Mouse (Mus musculus) liver, embryonic 11.5 days (tissue): ENCODE results near the gene Grin2c. TPM values are rescaled to one million over a fixed set of nuclear protein-coding genes. Genes with fewer than 3 reads are reported as not detected.

Experiments used
- ATAC-seq: fragments of 200-750 bp; cut with Nextera tagmentation; replicated peaks from 2 replicates; pipeline ENCODE4 v1.8.0; 2017; ENCODE audit warnings: moderate number of reproducible peaks, mild to moderate bottlenecking, moderate TSS enrichment, moderate library complexity; ENCODE audit not compliant: low FRiP score
- DNase-seq: peaks from one replicate; pipeline ENCODE4 v3.0.0-alpha.2; 2017; ENCODE audit warnings: low spot score
- H3K27ac ChIP-seq: fragments of 300-500 bp; sonication (generic); 2 replicates; pipeline ENCODE4 v1.5.1; 2014; ENCODE audit warnings: mild to moderate bottlenecking, low read depth, low read length, control low read depth
- H3K27me3 ChIP-seq: fragments of 300-500 bp; sonication (generic); replicated peaks from 2 replicates; pipeline ENCODE4 v1.6.1; 2014; ENCODE audit warnings: low read length, mixed read lengths; ENCODE audit not compliant: control insufficient read depth, insufficient read depth
- H3K36me3 ChIP-seq: fragments of 300-500 bp; sonication (generic); 2 replicates; pipeline ENCODE4 v1.6.1; 2014; ENCODE audit warnings: mild to moderate bottlenecking, low read length, moderate library complexity, mixed read lengths; ENCODE audit not compliant: control insufficient read depth, insufficient read depth
- H3K4me1 ChIP-seq: fragments of 300-500 bp; sonication (generic); replicated peaks from 2 replicates; pipeline ENCODE4 v1.6.1; 2014; ENCODE audit warnings: low read length, mixed read lengths; ENCODE audit not compliant: control insufficient read depth, insufficient read depth
- H3K4me2 ChIP-seq: fragments of 300-500 bp; sonication (generic); 2 replicates; pipeline ENCODE4 v1.6.1; 2014; ENCODE audit warnings: mild to moderate bottlenecking, control low read depth, moderate library complexity
- H3K4me3 ChIP-seq: fragments of 300-500 bp; sonication (generic); 2 replicates; pipeline ENCODE4 v1.5.1; 2014; ENCODE audit warnings: low read depth, low read length, control low read depth
- H3K9ac ChIP-seq: fragments of 300-500 bp; sonication (generic); 2 replicates; pipeline ENCODE4 v1.6.1; 2014; ENCODE audit warnings: low read depth, low read length, control low read depth
- H3K9me3 ChIP-seq: fragments of 300-500 bp; sonication (generic); 2 replicates; pipeline ENCODE4 v1.6.1; 2016; ENCODE audit warnings: low read length, inconsistent platforms, mixed read lengths; ENCODE audit not compliant: control insufficient read depth
- WGBS: fragments of 180-500 bp; shearing (Covaris S2); extraction: QIAGEN DNeasy Blood & Tissue Kit; methylation state at CpG from one replicate; pipeline ENCODE4 v1.1.7; 2014; 5-methylcytosine and 5-hydroxymethylcytosine counted together
- polyA plus RNA-seq: library from polyadenylated mRNA; unstranded; fragments of >200 nt; fragmentation: Nextera tagmentation; extraction: Ambion mirVana; gene quantifications from 2 replicates; pipeline ENCODE4 v1.2.1, GENCODE M21; 2014

The Grin2c gene
- polyA plus RNA-seq, 1 experiment from 2014 or later, result 0.89 TPM

- H3K9me3 ChIP-seq, result no peaks in the 10 kb centered on the region
- H3K27ac ChIP-seq, result peak overlapping the region; percentile 8; the same call in 1 of the 2 replicates
- no peaks in the 10 kb centered on the region; the same call in 1 of the 2 replicates for H3K27me3 ChIP-seq
- no peaks in the 10 kb centered on the region for H3K36me3 ChIP-seq
- no peak for ATAC-seq
- no peak overlapping the region for H3K4me3 ChIP-seq
- H3K9ac ChIP-seq, result no peak overlapping the region
- H3K4me1 ChIP-seq, result peaks cover 50% of the 10 kb centered on the region
- no peak overlapping the region for H3K4me2 ChIP-seq
- WGBS, result 46% methylated on average over 14 of the region's 14 CpGs
- DNase-seq, result no peak
Observed at GRCm38 (mm10) chr11:115226811-115227491, 40.1 kb downstream of the Grin2c start.

DNA sequence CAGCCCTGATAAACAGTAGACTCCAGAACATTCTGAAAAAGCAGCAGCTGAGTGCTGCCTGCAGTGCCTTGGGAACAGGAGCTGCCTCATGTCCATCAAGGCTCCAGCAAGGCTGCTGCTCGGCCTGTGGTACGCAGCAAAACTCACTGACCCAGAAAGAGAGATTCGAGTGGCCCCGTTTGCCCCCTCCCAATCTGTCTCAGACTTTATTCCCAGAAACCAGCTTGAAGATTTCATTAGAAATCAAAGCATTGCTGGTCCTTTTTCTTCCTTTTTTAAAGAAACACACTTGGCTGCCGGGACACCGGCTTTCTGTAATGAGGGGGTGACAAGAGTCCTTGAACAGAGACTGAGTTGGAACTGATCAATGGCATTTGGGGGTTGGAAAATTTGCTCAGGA lies 41.7 kb downstream of the Grin2c start:
- Histone ChIP-seq H3K4me2 (no peak overlapping the region), H3K4me1 (peaks cover 40% of the 10 kb centered on the region), H3K4me3 (no peak overlapping the region), H3K27me3 (no peaks in the 10 kb centered on the region; the same call in 1 of the 2 replicates), H3K9me3 (no peaks in the 10 kb centered on the region), H3K27ac (no peak overlapping the region), H3K9ac (no peak overlapping the region), H3K36me3 (no peaks in the 10 kb centered on the region)
- DNase-seq (no peak), ATAC-seq (no peak)
- 85% methylated on average over 6 of the region's 6 CpGs for WGBS

GRCm38 (mm10) chr11:115224889-115225288 lies 42.2 kb downstream of the Grin2c start:
- Histone ChIP-seq H3K4me1 (peaks cover 41% of the 10 kb centered on the region), H3K27ac (no peak overlapping the region), H3K4me3 (no peak overlapping the region), H3K9me3 (no peaks in the 10 kb centered on the region), H3K36me3 (no peaks in the 10 kb centered on the region), H3K4me2 (no peak overlapping the region), H3K9ac (no peak overlapping the region), H3K27me3 (no peaks in the 10 kb centered on the region; the same call in 1 of the 2 replicates)
- WGBS, result 44% methylated on average over 8 of the region's 8 CpGs
- ATAC-seq (no peak), DNase-seq (peak; percentile 71)

GRCm38 (mm10) chr11:115223877-115224276 lies 43.2 kb downstream of the Grin2c start:
- no peak overlapping the region for H3K4me3 ChIP-seq
- 45% methylated on average over 6 of the region's 6 CpGs for WGBS
- no peak overlapping the region for H3K4me2 ChIP-seq
- H3K27me3 ChIP-seq, result no peaks in the 10 kb centered on the region; the same call in 1 of the 2 replicates
- no peaks in the 10 kb centered on the region for H3K36me3 ChIP-seq
- H3K9me3 ChIP-seq, result no peaks in the 10 kb centered on the region
- H3K27ac ChIP-seq, result no peak overlapping the region
- ATAC-seq, result no peak
- DNase-seq, result no peak
- peaks cover 44% of the 10 kb centered on the region for H3K4me1 ChIP-seq
- no peak overlapping the region for H3K9ac ChIP-seq

DNA sequence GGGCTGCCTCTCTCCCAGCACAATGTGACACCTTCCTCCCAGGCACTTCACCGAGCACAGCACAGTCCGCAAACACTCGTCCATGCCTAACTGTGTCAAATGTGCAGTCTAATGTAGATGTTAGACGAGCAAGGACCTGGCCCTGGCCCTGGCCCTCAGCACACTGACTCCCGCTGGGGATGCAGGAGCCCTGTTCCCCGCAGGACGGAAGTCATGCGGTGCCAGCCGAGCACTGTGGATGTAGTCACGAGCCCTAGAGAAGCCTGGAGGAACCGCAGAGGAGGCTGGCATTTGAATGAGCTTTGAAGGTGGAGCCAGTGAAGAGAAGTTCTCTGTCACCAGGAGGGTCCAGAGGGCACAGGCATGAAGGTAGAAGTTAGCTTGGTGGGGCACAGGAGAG lies 43.6 kb downstream of the Grin2c start:
- WGBS, result 64% methylated on average over 11 of the region's 11 CpGs
- no peak overlapping the region for H3K27ac ChIP-seq
- H3K27me3 ChIP-seq, result no peaks in the 10 kb centered on the region; the same call in 1 of the 2 replicates
- H3K9me3 ChIP-seq, result no peaks in the 10 kb centered on the region
- no peak overlapping the region for H3K4me2 ChIP-seq
- H3K4me1 ChIP-seq, result peaks cover 46% of the 10 kb centered on the region
- DNase-seq (no peak), ATAC-seq (no peak)
- H3K4me3 ChIP-seq, result no peak overlapping the region
- no peaks in the 10 kb centered on the region for H3K36me3 ChIP-seq
- no peak overlapping the region for H3K9ac ChIP-seq

GRCm38 (mm10) chr11:115222570-115222969 lies 44.5 kb downstream of the Grin2c start:
- H3K9me3 ChIP-seq, result no peaks in the 10 kb centered on the region
- no peak overlapping the region for H3K4me2 ChIP-seq
- no peak overlapping the region for H3K4me3 ChIP-seq
- DNase-seq (no peak), ATAC-seq (no peak)
- WGBS, result 44% methylated on average over 5 of the region's 5 CpGs
- H3K36me3 ChIP-seq, result no peaks in the 10 kb centered on the region
- peaks cover 46% of the 10 kb centered on the region for H3K4me1 ChIP-seq
- H3K9ac ChIP-seq, result no peak overlapping the region
- no peak overlapping the region for H3K27ac ChIP-seq
- H3K27me3 ChIP-seq, result no peaks in the 10 kb centered on the region

DNA sequence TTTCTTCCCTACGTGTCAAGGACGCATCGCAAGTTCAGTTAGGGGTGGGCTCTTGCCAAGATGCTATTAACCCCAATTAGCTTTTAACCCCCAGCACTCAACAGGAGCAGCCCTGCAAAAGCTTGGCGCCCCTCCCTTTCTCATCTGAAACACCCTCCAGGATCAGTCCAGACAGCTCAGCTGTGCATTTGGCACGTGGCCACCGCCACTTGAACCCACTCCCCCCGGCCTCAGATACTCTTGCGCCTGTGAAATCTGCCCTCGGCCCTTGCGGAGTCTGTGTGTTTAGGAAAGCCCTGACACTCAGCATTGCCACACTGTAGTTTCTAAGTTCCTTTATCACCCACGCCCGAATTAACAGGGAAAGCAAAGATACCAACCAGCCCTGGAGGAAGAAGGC lies 45.0 kb downstream of the Grin2c start:
- no peaks in the 10 kb centered on the region for H3K27me3 ChIP-seq
- DNase-seq, result no peak
- H3K9me3 ChIP-seq, result no peaks in the 10 kb centered on the region
- no peak overlapping the region for H3K4me3 ChIP-seq
- no peak overlapping the region for H3K4me2 ChIP-seq
- H3K36me3 ChIP-seq, result no peaks in the 10 kb centered on the region
- no peak overlapping the region for H3K27ac ChIP-seq
- WGBS, result 59% methylated on average over 12 of the region's 12 CpGs
- H3K4me1 ChIP-seq, result peaks cover 47% of the 10 kb centered on the region
- no peak overlapping the region for H3K9ac ChIP-seq
- no peak for ATAC-seq

DNA sequence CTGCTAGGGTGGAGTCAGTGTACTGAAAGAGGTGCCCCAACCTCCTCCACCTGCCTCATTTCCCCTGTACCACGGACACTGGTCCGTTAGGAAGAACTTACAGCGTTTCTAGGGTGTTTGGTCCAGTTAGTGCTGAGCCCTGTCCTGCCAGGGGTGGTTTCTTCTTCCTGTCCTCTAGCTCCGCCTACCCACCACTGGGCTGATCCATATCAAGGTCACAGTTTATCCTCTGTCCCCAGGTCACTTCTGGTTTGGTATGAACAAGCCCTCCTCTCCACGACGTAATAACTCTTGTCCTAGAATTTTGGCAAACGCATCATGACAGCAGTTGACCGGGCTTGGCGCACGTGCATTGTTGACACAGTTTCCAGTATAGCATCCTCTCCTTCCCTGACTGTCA lies 47.4 kb downstream of the Grin2c start:
- no peak overlapping the region for H3K9ac ChIP-seq
- no peak overlapping the region for H3K4me2 ChIP-seq
- no peaks in the 10 kb centered on the region for H3K27me3 ChIP-seq
- ATAC-seq (no peak), DNase-seq (no peak)
- peaks cover 34% of the 10 kb centered on the region for H3K4me1 ChIP-seq
- no peaks in the 10 kb centered on the region for H3K36me3 ChIP-seq
- 80% methylated on average over 10 of the region's 10 CpGs for WGBS
- H3K9me3 ChIP-seq, result no peaks in the 10 kb centered on the region
- no peak overlapping the region for H3K4me3 ChIP-seq
- no peak overlapping the region for H3K27ac ChIP-seq

DNA sequence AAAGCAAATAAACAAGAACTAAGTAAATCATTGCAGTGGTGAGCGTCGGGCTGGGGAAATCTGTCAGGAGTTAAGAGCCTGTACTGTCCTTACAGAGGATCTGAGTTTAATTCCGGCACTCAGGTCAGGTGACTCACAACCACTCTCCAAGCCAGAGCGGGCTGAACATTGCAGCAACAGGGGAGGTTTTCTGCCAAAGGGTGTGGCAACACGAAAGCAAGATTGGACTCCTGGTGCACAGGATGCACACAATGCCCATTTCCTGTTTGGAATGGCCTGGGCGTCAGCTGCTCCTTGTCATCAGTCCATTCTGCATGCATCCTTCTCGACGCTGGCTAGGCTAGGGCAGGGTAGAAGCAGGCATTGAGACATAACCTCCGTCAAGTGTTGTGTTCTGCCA lies 47.8 kb downstream of the Grin2c start:
- Histone ChIP-seq H3K36me3 (no peaks in the 10 kb centered on the region), H3K27ac (no peak overlapping the region), H3K9me3 (no peaks in the 10 kb centered on the region), H3K4me3 (no peak overlapping the region), H3K27me3 (no peaks in the 10 kb centered on the region), H3K4me2 (no peak overlapping the region), H3K4me1 (peaks cover 33% of the 10 kb centered on the region), H3K9ac (no peak overlapping the region)
- 58% methylated on average over 9 of the region's 9 CpGs for WGBS
- ATAC-seq (no peak), DNase-seq (no peak)
